Mouse (Mus musculus): ENCODE measurements around the gene 4933416C03Rik. TPM values are rescaled to one million over a fixed set of nuclear protein-coding genes. Genes with fewer than 3 reads are reported as not detected.

Gene 4933416C03Rik
- polyA plus RNA-seq, 1 experiment from 2014 or later = not detected

DNA sequence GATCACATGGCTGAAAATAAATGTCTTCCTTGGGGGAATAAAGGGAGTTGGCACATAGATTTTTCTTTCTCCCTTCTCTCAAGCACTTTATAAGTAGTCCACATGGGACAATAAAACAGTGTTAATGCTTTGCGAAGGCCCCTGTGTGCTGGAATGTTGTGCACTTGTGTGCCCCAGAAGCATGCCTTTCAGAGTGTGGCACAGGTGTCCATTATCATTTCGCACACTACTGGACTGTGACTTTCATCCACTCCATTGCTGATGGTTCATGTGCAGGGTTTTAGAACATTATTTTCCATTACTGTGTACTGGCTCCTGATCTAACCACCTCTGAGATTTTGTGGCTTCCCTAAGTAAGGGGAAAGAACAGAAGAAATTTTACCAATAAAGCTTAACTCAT lies 10.1 kb upstream of the 4933416C03Rik start:
- peaks cover 6% of the 10 kb centered on the region for H3K4me1 ChIP-seq (replicated peaks)
- no peak overlapping the region for H3K4me2 ChIP-seq
- no peaks in the 10 kb centered on the region for H3K36me3 ChIP-seq
- ATAC-seq (ENCODE audit: insufficient number of reproducible peaks, insufficient read depth, low FRiP score, low TSS enrichment, low read depth) = no peak
- no peak overlapping the region for H3K9ac ChIP-seq (replicated peaks)
- no peaks in the 10 kb centered on the region for H3K9me3 ChIP-seq
- 69% methylated on average over 2 of the region's 2 CpGs for WGBS
- no peak overlapping the region for H3K27ac ChIP-seq
- H3K4me3 ChIP-seq (replicated peaks) = no peak overlapping the region
- no peaks in the 10 kb centered on the region for H3K27me3 ChIP-seq

- ATAC-seq (ENCODE audit: insufficient number of reproducible peaks, insufficient read depth, low FRiP score, low TSS enrichment, low read depth) = no peak
- no peak overlapping the region for H3K4me2 ChIP-seq
- H3K36me3 ChIP-seq = no peaks in the 10 kb centered on the region
- H3K27ac ChIP-seq = no peak overlapping the region
- no peak overlapping the region for H3K9ac ChIP-seq (replicated peaks)
- peaks cover 6% of the 10 kb centered on the region for H3K4me1 ChIP-seq (replicated peaks)
- no peaks in the 10 kb centered on the region for H3K9me3 ChIP-seq
- WGBS = 91% methylated on average over 2 of the region's 2 CpGs
- no peaks in the 10 kb centered on the region for H3K27me3 ChIP-seq
- no peak overlapping the region for H3K4me3 ChIP-seq (replicated peaks)
Measured at GRCm38 (mm10) chr10:116121463-116121862, 7.7 kb upstream of the 4933416C03Rik start.

GRCm38 (mm10) chr10:116117060-116117459 lies 3.3 kb upstream of the 4933416C03Rik start:
- Histone ChIP-seq H3K9ac (replicated peaks) (no peak overlapping the region), H3K9me3 (peaks cover 10% of the 10 kb centered on the region; the same call in 1 of the 2 replicates), H3K4me2 (no peak overlapping the region), H3K4me3 (replicated peaks) (no peak overlapping the region), H3K27ac (no peak overlapping the region), H3K36me3 (no peaks in the 10 kb centered on the region), H3K4me1 (replicated peaks) (no peaks in the 10 kb centered on the region), H3K27me3 (no peaks in the 10 kb centered on the region)
- no peak for ATAC-seq (ENCODE audit: insufficient number of reproducible peaks, insufficient read depth, low FRiP score, low TSS enrichment, low read depth)
- WGBS = 90% methylated on average over 8 of the region's 8 CpGs

DNA sequence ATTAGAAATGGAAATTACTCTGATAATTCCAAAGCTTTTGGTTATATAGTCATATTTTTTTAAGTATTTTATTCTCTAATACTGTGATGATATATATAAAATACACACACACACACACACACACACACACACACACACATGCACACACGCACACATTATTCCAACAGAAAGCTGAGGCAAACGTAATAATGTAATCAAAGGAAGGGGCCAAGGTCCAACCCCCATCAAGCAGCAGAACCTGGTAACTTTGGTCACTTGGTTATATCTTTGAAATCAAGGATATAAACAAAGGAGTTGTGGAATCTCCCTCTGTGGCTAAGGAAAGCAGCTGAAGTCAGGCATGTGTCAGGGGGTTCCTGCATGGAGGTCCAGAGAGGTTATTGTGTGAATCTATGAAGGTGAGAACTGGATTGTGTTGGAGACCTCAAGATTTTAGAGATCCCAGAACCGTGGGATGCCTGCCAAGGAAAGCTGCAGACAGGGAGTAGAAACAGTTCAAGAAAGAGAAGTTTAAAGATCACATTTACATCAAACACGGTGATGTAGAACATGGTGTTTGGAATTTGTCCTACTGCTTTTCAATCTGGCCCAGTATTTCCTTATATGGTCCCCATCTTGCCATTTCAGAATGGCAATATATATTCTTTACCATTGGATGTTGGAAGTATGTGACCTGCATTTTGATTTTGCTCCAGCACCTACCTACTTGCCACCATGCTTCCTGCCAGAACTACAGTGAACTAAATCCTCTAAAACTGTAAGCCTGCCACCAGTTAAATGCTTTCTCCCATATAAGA lies 2.4 kb upstream of the 4933416C03Rik start:
- 76% methylated on average over 4 of the region's 4 CpGs for WGBS
- H3K27me3 ChIP-seq = no peaks in the 10 kb centered on the region
- no peak overlapping the region for H3K4me2 ChIP-seq

DNA sequence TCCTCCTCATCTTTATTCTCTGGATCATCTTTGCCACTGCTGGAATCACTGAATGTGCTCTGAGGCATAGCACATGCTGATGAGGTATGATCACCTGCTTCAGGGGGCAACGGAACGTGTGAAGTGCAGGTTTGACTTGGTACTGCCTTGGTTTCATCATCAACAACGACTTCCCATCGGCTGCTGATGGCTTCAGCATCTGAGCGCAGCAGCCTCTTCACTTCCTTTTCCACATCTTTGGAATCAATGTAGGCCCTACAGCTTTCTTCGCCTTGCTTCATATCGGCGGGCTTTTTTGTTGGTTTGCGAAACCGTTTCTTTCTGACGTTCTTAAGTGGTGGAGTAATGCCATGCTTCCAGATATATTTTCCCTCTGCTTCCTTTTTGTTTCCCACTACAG lies 849 bp downstream of the 4933416C03Rik start:
- Histone ChIP-seq H3K9me3 (peaks cover 10% of the 10 kb centered on the region; the same call in 1 of the 2 replicates), H3K4me1 (replicated peaks) (no peaks in the 10 kb centered on the region; the same call in 1 of the 2 replicates), H3K4me2 (no peak overlapping the region), H3K27ac (no peak overlapping the region), H3K4me3 (replicated peaks) (no peak overlapping the region), H3K9ac (replicated peaks) (no peak overlapping the region), H3K27me3 (no peaks in the 10 kb centered on the region), H3K36me3 (no peaks in the 10 kb centered on the region)
- no peak for ATAC-seq (ENCODE audit: insufficient number of reproducible peaks, insufficient read depth, low FRiP score, low TSS enrichment, low read depth)
- 94% methylated on average over 11 of the region's 11 CpGs for WGBS

More for the DNA sequence above, 2.4 kb upstream of the 4933416C03Rik start:
- H3K27ac ChIP-seq = no peak overlapping the region
- no peaks in the 10 kb centered on the region for H3K4me1 ChIP-seq (replicated peaks)
- ATAC-seq (ENCODE audit: insufficient number of reproducible peaks, insufficient read depth, low FRiP score, low TSS enrichment, low read depth) = no peak
- H3K36me3 ChIP-seq = no peaks in the 10 kb centered on the region
- H3K4me3 ChIP-seq (replicated peaks) = no peak overlapping the region
- H3K9ac ChIP-seq (replicated peaks) = no peak overlapping the region
- H3K9me3 ChIP-seq = peaks cover 10% of the 10 kb centered on the region; the same call in 1 of the 2 replicates

DNA sequence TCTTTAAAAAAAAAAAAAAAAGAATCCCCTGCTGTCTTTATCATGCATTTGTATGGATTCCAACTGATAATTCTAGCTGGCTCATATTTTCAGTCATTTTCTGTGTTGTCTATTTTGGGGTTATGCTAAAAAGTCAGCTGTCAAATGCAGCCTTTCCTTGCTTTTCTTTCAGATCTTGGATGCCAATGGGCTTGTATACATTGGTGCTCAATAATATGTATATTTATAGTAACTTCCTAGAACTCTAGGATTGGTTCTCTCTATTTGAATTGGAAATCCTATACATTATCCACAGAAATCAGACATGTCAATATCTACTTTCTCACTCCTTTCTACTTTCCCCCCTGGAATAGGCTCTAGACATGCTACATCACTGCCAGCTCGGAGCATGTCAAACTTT lies 5.0 kb downstream of the 4933416C03Rik start:
- no peak for ATAC-seq (ENCODE audit: insufficient number of reproducible peaks, insufficient read depth, low FRiP score, low TSS enrichment, low read depth)
- Histone ChIP-seq H3K27ac (no peak overlapping the region), H3K27me3 (no peaks in the 10 kb centered on the region), H3K9me3 (peaks cover 6% of the 10 kb centered on the region; the same call in 1 of the 2 replicates), H3K4me1 (replicated peaks) (no peaks in the 10 kb centered on the region; the same call in 1 of the 2 replicates), H3K36me3 (no peaks in the 10 kb centered on the region), H3K4me3 (replicated peaks) (no peak overlapping the region), H3K9ac (replicated peaks) (no peak overlapping the region), H3K4me2 (no peak overlapping the region)
- WGBS = 79% methylated on average over 1 of the region's 1 CpGs

GRCm38 (mm10) chr10:116108176-116108575 lies 5.5 kb downstream of the 4933416C03Rik start:
- Histone ChIP-seq H3K4me3 (replicated peaks) (no peak overlapping the region), H3K4me2 (no peak overlapping the region), H3K4me1 (replicated peaks) (no peaks in the 10 kb centered on the region; the same call in 1 of the 2 replicates), H3K9me3 (peaks cover under 1% of the 10 kb centered on the region; the same call in 1 of the 2 replicates), H3K27ac (no peak overlapping the region), H3K36me3 (no peaks in the 10 kb centered on the region), H3K9ac (replicated peaks) (no peak overlapping the region), H3K27me3 (no peaks in the 10 kb centered on the region)
- WGBS = 40% methylated on average over 4 of the region's 4 CpGs
- no peak for ATAC-seq (ENCODE audit: insufficient number of reproducible peaks, insufficient read depth, low FRiP score, low TSS enrichment, low read depth)

- no peak overlapping the region for H3K4me2 ChIP-seq
- no peaks in the 10 kb centered on the region for H3K9me3 ChIP-seq
- H3K4me1 ChIP-seq (replicated peaks) = no peaks in the 10 kb centered on the region
- H3K27ac ChIP-seq = no peak overlapping the region
- H3K27me3 ChIP-seq = no peaks in the 10 kb centered on the region
- 88% methylated on average over 7 of the region's 7 CpGs for WGBS
- no peaks in the 10 kb centered on the region for H3K36me3 ChIP-seq
- no peak for ATAC-seq (ENCODE audit: insufficient number of reproducible peaks, insufficient read depth, low FRiP score, low TSS enrichment, low read depth)
- no peak overlapping the region for H3K4me3 ChIP-seq (replicated peaks)
- no peak overlapping the region for H3K9ac ChIP-seq (replicated peaks)
Measured at GRCm38 (mm10) chr10:116098470-116098869, 15.2 kb downstream of the 4933416C03Rik start.

DNA sequence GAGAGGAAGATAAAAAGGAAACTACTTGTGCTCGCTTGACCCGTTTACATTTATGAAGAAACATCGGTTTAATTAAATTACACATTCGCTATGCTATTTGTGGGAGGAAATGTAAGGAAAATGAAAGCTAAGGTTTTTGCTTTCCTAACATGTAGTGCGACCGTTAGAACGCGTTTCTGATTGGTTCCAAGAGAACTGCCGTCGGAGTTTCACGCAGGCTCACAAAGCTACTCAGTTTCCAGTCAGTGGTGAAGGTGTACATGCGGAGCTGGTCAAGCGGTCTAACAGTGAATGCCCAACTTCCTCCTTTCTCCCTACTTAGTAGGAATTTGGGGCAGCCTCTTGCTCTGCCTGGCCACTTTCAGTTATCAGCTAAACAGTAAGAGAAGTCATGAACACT lies 17.3 kb downstream of the 4933416C03Rik start:
- no peak for ATAC-seq (ENCODE audit: insufficient number of reproducible peaks, insufficient read depth, low FRiP score, low TSS enrichment, low read depth)
- H3K4me3 ChIP-seq (replicated peaks) = no peak overlapping the region
- no peak overlapping the region for H3K4me2 ChIP-seq
- H3K36me3 ChIP-seq = no peaks in the 10 kb centered on the region
- H3K9me3 ChIP-seq = no peaks in the 10 kb centered on the region
- no peak overlapping the region for H3K27ac ChIP-seq
- H3K4me1 ChIP-seq (replicated peaks) = no peaks in the 10 kb centered on the region
- 82% methylated on average over 13 of the region's 13 CpGs for WGBS
- no peak overlapping the region for H3K9ac ChIP-seq (replicated peaks)
- no peaks in the 10 kb centered on the region for H3K27me3 ChIP-seq

DNA sequence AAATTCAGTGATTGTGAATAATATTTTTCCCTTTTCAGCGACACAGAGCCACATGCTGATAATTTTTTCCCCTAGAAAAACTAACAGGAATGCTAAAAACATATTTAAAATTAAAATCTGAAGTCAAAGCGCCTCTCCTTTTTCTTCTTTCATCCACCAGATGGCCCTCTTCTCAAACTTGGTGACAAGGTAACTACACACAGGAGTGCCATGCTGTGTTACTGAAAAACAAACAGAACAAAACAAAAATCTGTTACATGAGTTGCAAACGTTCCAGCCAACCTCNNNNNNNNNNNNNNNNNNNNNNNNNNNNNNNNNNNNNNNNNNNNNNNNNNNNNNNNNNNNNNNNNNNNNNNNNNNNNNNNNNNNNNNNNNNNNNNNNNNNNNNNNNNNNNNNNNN lies 29.8 kb downstream of the 4933416C03Rik start:
- H3K4me2 ChIP-seq = no peak overlapping the region
- 19% methylated on average over 3 of the region's 3 CpGs for WGBS
- no peak overlapping the region for H3K9ac ChIP-seq (replicated peaks)
- H3K27ac ChIP-seq = no peak overlapping the region
- no peaks in the 10 kb centered on the region for H3K27me3 ChIP-seq
- H3K4me1 ChIP-seq (replicated peaks) = peaks cover 3% of the 10 kb centered on the region; the same call in 1 of the 2 replicates
- no peaks in the 10 kb centered on the region for H3K9me3 ChIP-seq
- H3K36me3 ChIP-seq = no peaks in the 10 kb centered on the region
- H3K4me3 ChIP-seq (replicated peaks) = no peak overlapping the region
- ATAC-seq (ENCODE audit: insufficient number of reproducible peaks, insufficient read depth, low FRiP score, low TSS enrichment, low read depth) = peak; percentile 59; the same call in 1 of the 2 replicates

DNA sequence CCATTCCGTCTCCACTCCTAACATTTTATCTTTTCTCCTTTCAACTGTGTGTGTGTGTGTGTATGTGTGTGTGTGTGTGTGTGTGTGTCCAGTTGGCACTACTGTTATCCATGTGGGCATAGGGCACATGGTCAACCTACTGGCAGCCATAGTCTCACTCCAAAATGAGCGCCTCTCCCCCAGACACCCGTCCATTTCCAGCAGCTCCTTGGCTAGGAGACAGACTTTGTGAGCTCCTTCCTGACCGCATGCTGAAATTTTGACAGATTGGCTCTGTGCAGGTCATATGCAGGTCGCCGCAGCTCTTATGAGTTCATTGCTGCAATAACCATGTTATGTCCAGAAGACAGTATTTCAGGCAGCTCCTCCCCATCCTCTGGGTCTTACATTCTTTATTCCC lies 32.9 kb downstream of the 4933416C03Rik start:
- Histone ChIP-seq H3K36me3 (no peaks in the 10 kb centered on the region), H3K4me2 (no peak overlapping the region), H3K4me3 (replicated peaks) (no peak overlapping the region), H3K9me3 (no peaks in the 10 kb centered on the region), H3K27ac (no peak overlapping the region), H3K9ac (replicated peaks) (no peak overlapping the region), H3K27me3 (no peaks in the 10 kb centered on the region), H3K4me1 (replicated peaks) (peaks cover 3% of the 10 kb centered on the region; the same call in 1 of the 2 replicates)
- no peak for ATAC-seq (ENCODE audit: insufficient number of reproducible peaks, insufficient read depth, low FRiP score, low TSS enrichment, low read depth)
- WGBS = 86% methylated on average over 6 of the region's 6 CpGs

Measured in limb, embryonic 12.5 days (tissue).